Mouse (Mus musculus) kidney, postnatal 0 days (tissue): ENCODE results near the gene Lsm4. TPM values are rescaled to one million over a fixed set of nuclear protein-coding genes. Genes with fewer than 3 reads are reported as not detected.
A peak's percentile ranks its signal among the peaks of the same experiment; 100 is the strongest.

Source experiments
- ATAC-seq: fragments of 200-750 bp; cut with Nextera tagmentation; replicated peaks from 2 replicates; pipeline ENCODE4 v1.8.0; 2017; ENCODE audit warnings: low read depth, moderate number of reproducible peaks, moderate TSS enrichment, moderate library complexity; ENCODE audit not compliant: low FRiP score
- DNase-seq: peaks from one replicate; pipeline ENCODE4 v3.0.0-alpha.2; 2016; ENCODE audit warnings: low spot score
- H3K27ac ChIP-seq: fragments of 300-500 bp; sonication (generic); 2 replicates; pipeline ENCODE4 v1.5.1; 2014; ENCODE audit warnings: mild to moderate bottlenecking
- H3K27me3 ChIP-seq: fragments of 300-500 bp; sonication (generic); 2 replicates; pipeline ENCODE4 v1.6.1; 2014; ENCODE audit warnings: low read length, mixed read lengths; ENCODE audit not compliant: insufficient read depth
- H3K36me3 ChIP-seq: fragments of 300-500 bp; sonication (generic); 2 replicates; pipeline ENCODE4 v1.6.1; 2014; ENCODE audit warnings: low read length, mixed read lengths; ENCODE audit not compliant: insufficient read depth
- H3K4me1 ChIP-seq: fragments of 300-500 bp; sonication (generic); replicated peaks from 2 replicates; pipeline ENCODE4 v1.6.1; 2014; ENCODE audit warnings: antibody characterized with exemption, low read length, mixed read lengths; ENCODE audit not compliant: insufficient read depth
- H3K4me2 ChIP-seq: fragments of 300-500 bp; sonication (generic); 2 replicates; pipeline ENCODE4 v1.6.1; 2014; ENCODE audit warnings: mild to moderate bottlenecking, low read length, moderate library complexity, mixed read lengths
- H3K4me3 ChIP-seq: fragments of 300-500 bp; sonication (generic); replicated peaks from 2 replicates; pipeline ENCODE4 v1.5.1; 2014; ENCODE audit warnings: low read depth, low read length
- H3K9ac ChIP-seq: fragments of 300-500 bp; sonication (generic); 2 replicates; pipeline ENCODE4 v1.6.1; 2014; ENCODE audit warnings: low read depth, low read length
- H3K9me3 ChIP-seq: fragments of 300-500 bp; sonication (generic); replicated peaks from 2 replicates; pipeline ENCODE4 v1.6.1; 2016; ENCODE audit warnings: low read length, inconsistent platforms, mixed read lengths
- CTCF ChIP-seq: IDR thresholded peaks from 2 replicates; pipeline ENCODE4 v1.5.1; 2016; ENCODE audit warnings: antibody characterized with exemption, low read depth, mild to moderate bottlenecking, moderate library complexity
- WGBS: fragments of 180-500 bp; shearing (Covaris S2); extraction: QIAGEN DNeasy Blood & Tissue Kit; methylation state at CpG from one replicate; pipeline ENCODE4 v1.1.7; 2014; 5-methylcytosine and 5-hydroxymethylcytosine counted together
- polyA plus RNA-seq: library from polyadenylated mRNA; unstranded; fragments of >200 nt; fragmentation: Nextera tagmentation; extraction: Ambion mirVana; gene quantifications from 2 replicates; pipeline ENCODE4 v1.2.1, GENCODE M21; 2015

Lsm4 gene
- polyA plus RNA-seq, 1 experiment from 2014 or later, result 281 TPM

- Histone ChIP-seq H3K27ac (peak overlapping the region; percentile 83; the same call in 1 of the 2 replicates), H3K9me3 (no peaks in the 10 kb centered on the region), H3K9ac (no peak overlapping the region), H3K4me2 (no peak overlapping the region), H3K27me3 (no peaks in the 10 kb centered on the region), H3K4me3 (no peak overlapping the region), H3K36me3 (peaks cover 3% of the 10 kb centered on the region; the same call in 1 of the 2 replicates), H3K4me1 (peaks cover 18% of the 10 kb centered on the region)
- DNase-seq, result no peak
- 60% methylated on average over 10 of the region's 10 CpGs for WGBS
- ATAC-seq, result no peak
- TF ChIP-seq CTCF, result no peak
Observed at GRCm38 (mm10) chr8:70671615-70672324, 1.3 kb upstream of the Lsm4 start.

GRCm38 (mm10) chr8:70672325-70673078 lies 546 bp upstream of the Lsm4 start:
- peak overlapping the region; percentile 51 for H3K4me2 ChIP-seq
- no peaks in the 10 kb centered on the region for H3K9me3 ChIP-seq
- peak overlapping the region; percentile 83 for H3K27ac ChIP-seq
- no peaks in the 10 kb centered on the region for H3K27me3 ChIP-seq
- peak overlapping the region; percentile 24; the same call in 1 of the 2 replicates for H3K9ac ChIP-seq
- ATAC-seq, result no peak
- peak; percentile 49 for DNase-seq
- H3K4me1 ChIP-seq, result peaks cover 18% of the 10 kb centered on the region
- H3K4me3 ChIP-seq, result 0 out of 2 replicates have a peak overlapping the region, but pooled peaks have one; percentile 9
- TF ChIP-seq CTCF, result peak; percentile 37; the same call in 1 of the 2 replicates
- WGBS, result 35% methylated on average over 19 of the region's 19 CpGs
- peaks cover 3% of the 10 kb centered on the region; the same call in 1 of the 2 replicates for H3K36me3 ChIP-seq

- 79% methylated on average over 3 of the region's 3 CpGs for WGBS
- no peak for TF ChIP-seq CTCF
Observed at GRCm38 (mm10) chr8:70674109-70674508, 1.1 kb downstream of the Lsm4 start.

GRCm38 (mm10) chr8:70674716-70675115 lies 1.7 kb downstream of the Lsm4 start:
- no peak overlapping the region for H3K4me3 ChIP-seq
- TF ChIP-seq CTCF, result no peak
- H3K4me1 ChIP-seq, result peaks cover 18% of the 10 kb centered on the region
- no peak for ATAC-seq
- H3K9ac ChIP-seq, result 0 out of 2 replicates have a peak overlapping the region, but pooled peaks have one; percentile 67
- DNase-seq, result no peak
- H3K36me3 ChIP-seq, result peaks cover 17% of the 10 kb centered on the region
- no peak overlapping the region for H3K4me2 ChIP-seq
- H3K27ac ChIP-seq, result peak overlapping the region; percentile 96
- no peaks in the 10 kb centered on the region for H3K27me3 ChIP-seq
- 53% methylated on average over 4 of the region's 4 CpGs for WGBS
- H3K9me3 ChIP-seq, result no peaks in the 10 kb centered on the region

More at GRCm38 (mm10) chr8:70674109-70674508, 1.1 kb downstream of the Lsm4 start:
- Histone ChIP-seq H3K9me3 (no peaks in the 10 kb centered on the region), H3K4me2 (peak overlapping the region; percentile 53), H3K4me3 (peak overlapping the region; percentile 60), H3K36me3 (peaks cover 11% of the 10 kb centered on the region), H3K4me1 (peaks cover 18% of the 10 kb centered on the region), H3K9ac (peak overlapping the region; percentile 67; the same call in 1 of the 2 replicates), H3K27ac (peak overlapping the region; percentile 96), H3K27me3 (no peaks in the 10 kb centered on the region)
- ATAC-seq (no peak), DNase-seq (no peak)

GRCm38 (mm10) chr8:70675336-70675735 lies 2.3 kb downstream of the Lsm4 start:
- Histone ChIP-seq H3K4me2 (no peak overlapping the region), H3K4me3 (no peak overlapping the region), H3K9me3 (no peaks in the 10 kb centered on the region), H3K4me1 (peaks cover 18% of the 10 kb centered on the region), H3K9ac (no peak overlapping the region), H3K27me3 (no peaks in the 10 kb centered on the region), H3K27ac (peak overlapping the region; percentile 96; the same call in 1 of the 2 replicates), H3K36me3 (peaks cover 18% of the 10 kb centered on the region)
- ATAC-seq (no peak), DNase-seq (no peak)
- no peak for TF ChIP-seq CTCF
- WGBS, result 80% methylated on average over 1 of the region's 1 CpGs

- Histone ChIP-seq H3K27me3 (no peaks in the 10 kb centered on the region), H3K4me3 (no peak overlapping the region), H3K27ac (0 out of 2 replicates have a peak overlapping the region, but pooled peaks have one; percentile 28), H3K4me2 (no peak overlapping the region), H3K4me1 (peaks cover 22% of the 10 kb centered on the region), H3K9ac (no peak overlapping the region), H3K36me3 (peaks cover 18% of the 10 kb centered on the region), H3K9me3 (no peaks in the 10 kb centered on the region)
- no peak for TF ChIP-seq CTCF
- ATAC-seq (no peak), DNase-seq (no peak)
- 70% methylated on average over 15 of the region's 15 CpGs for WGBS
Observed at GRCm38 (mm10) chr8:70677451-70678080, 4.5 kb downstream of the Lsm4 start.
